Mouse (Mus musculus) CH12.LX (cell line): ENCODE measurements around the gene Gramd1b.

Experiments
- CTCF ChIP-seq, 2 experiments: IDR thresholded peaks in 1 of 2; conservative IDR thresholded peaks in 1 of 2; 2 replicates each; pipeline ENCODE4 v1.5.1; 2011 to 2012; ENCODE audit warnings: low read depth in 2 of 2, low read length in 2 of 2, improper control_type of control experiment in 1 of 2, inconsistent platforms in 1 of 2, mild to moderate bottlenecking in 1 of 2, moderate library complexity in 1 of 2
- ELF1 ChIP-seq: IDR thresholded peaks from 2 replicates; pipeline ENCODE4 v1.6.1; 2014; ENCODE audit warnings: low read depth, mild to moderate bottlenecking, inconsistent platforms, low read length, improper control_type of control experiment
- EP300 ChIP-seq: IDR thresholded peaks from 2 replicates; pipeline ENCODE4 v1.6.1; 2011; ENCODE audit warnings: low read length, improper control_type of control experiment
- MAFK ChIP-seq: IDR thresholded peaks from 2 replicates; pipeline ENCODE4 v1.6.1; 2011; ENCODE audit warnings: low read length, improper control_type of control experiment; ENCODE audit not compliant: insufficient replicate concordance
- NELFE ChIP-seq: IDR thresholded peaks from 2 replicates; pipeline ENCODE4 v1.6.1; 2011; ENCODE audit warnings: low read depth, low read length, improper control_type of control experiment
- NRF1 ChIP-seq: IDR thresholded peaks from 2 replicates; pipeline ENCODE4 v1.6.1; 2014; ENCODE audit warnings: low read depth, mild to moderate bottlenecking, inconsistent platforms, low read length, improper control_type of control experiment, moderate library complexity
- POLR2A ChIP-seq: IDR thresholded peaks from 2 replicates; pipeline ENCODE4 v1.6.1; 2011; ENCODE audit warnings: low read depth, mild to moderate bottlenecking, improper control_type of control experiment, low read length
- SMC3 ChIP-seq: IDR thresholded peaks from 2 replicates; pipeline ENCODE4 v1.6.1; 2011; ENCODE audit warnings: low read depth, low read length, improper control_type of control experiment
- TCF12 ChIP-seq: IDR thresholded peaks from 2 replicates; pipeline ENCODE4 v1.6.1; 2014; ENCODE audit warnings: low read depth, mild to moderate bottlenecking, inconsistent platforms, low read length, improper control_type of control experiment
- USF2 ChIP-seq: conservative IDR thresholded peaks from 2 replicates; pipeline ENCODE4 v1.6.1; 2011; ENCODE audit warnings: low read depth, low read length, improper control_type of control experiment
- ZC3H11A ChIP-seq: IDR thresholded peaks from 2 replicates; pipeline ENCODE4 v1.6.1; 2012; ENCODE audit warnings: low read depth, mild to moderate bottlenecking, inconsistent platforms, low read length, improper control_type of control experiment
- ZNF384 ChIP-seq: IDR thresholded peaks from 2 replicates; pipeline ENCODE4 v1.6.1; 2012; ENCODE audit warnings: low read depth, low read length, improper control_type of control experiment, inconsistent platforms

DNA sequence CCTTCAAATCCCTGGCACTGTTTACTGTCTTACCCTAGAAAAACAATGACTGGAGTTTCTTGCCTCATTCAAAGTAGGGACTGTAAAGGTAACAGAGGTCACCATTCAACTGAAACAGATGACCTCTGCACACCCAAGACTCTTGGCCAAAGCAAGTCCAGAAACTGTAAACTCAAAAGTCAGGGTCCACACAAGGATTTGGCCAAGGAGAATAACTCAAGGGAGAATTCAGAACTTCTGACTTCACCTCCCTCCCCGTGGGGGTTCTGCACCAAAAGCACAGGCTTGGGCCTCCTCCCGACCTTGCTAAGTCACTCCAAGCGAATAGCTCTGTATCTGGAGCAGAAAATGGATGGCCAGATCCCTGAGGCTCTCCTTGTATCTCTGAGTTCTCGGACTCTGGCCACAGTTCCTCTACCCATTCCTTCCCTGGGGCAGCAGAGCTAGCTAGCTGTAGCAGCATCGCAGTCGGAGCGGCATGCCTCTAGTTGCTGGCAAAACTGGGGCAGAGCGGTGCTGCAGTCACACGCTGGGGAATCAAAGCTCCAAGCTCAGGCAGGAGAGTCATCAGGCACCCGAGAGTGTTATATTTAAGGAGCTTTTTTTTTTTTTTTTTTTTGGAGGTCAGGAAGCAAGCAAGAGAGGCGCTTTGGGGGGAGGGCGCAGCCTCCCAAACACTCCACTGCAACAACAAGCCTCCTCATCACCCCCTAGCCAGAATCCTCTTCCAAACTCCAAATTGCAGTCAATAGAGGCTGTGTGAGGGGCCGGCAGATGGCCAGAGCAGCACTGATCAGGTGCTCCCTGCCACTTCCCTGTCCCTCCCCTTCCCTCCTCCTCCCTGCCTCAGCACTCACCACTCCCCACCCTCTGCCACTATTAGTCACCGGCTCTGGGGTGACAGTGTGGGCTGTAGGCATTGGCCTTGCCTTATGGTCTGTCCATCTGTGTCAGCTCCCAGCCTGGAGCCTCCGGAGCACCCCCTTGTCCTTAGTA lies 149.5 kb downstream of the Gramd1b start:
- TF ChIP-seq CTCF (conservative IDR thresholded peaks at IDR 0.05 in 1 of 2, IDR thresholded peaks at IDR 0.05 in 1 of 2; ENCODE audit: low read depth in 2 of 2, low read length in 2 of 2) (no peak), EP300 (no peak), SMC3 (no peak), ZNF384 (no peak), TCF12 (no peak), USF2 (no peak), ELF1 (no peak), POLR2A (no peak), MAFK (no peak), NRF1 (no peak), NELFE (no peak), ZC3H11A (no peak)
